Mouse (Mus musculus) limb, embryonic 11.5 days (tissue): ENCODE measurements around the gene Gm11111. TPM values are rescaled to one million over a fixed set of nuclear protein-coding genes. Genes with fewer than 3 reads are reported as not detected.
"Not testable (repeated sequence)": the region's sequence is repeated elsewhere in the genome, so short reads cannot be mapped to it uniquely, and the experiment has no call there.

Experiments
- ATAC-seq: fragments of 200-750 bp; cut with Nextera tagmentation; 2 replicates; pipeline ENCODE4 v1.8.0; 2017; ENCODE audit warnings: low read depth; ENCODE audit not compliant: insufficient number of reproducible peaks, low FRiP score, low TSS enrichment
- DNase-seq: peaks from one replicate; pipeline ENCODE4 v3.0.0-alpha.2; 2015; ENCODE audit warnings: low spot score
- H3K27ac ChIP-seq: fragments of 300-500 bp; sonication (generic); replicated peaks from 2 replicates; pipeline ENCODE4 v1.5.1; 2014; ENCODE audit warnings: low read depth, mild to moderate bottlenecking, low read length
- H3K27me3 ChIP-seq: fragments of 300-500 bp; sonication (generic); 2 replicates; pipeline ENCODE4 v1.6.1; 2014; ENCODE audit warnings: mild to moderate bottlenecking, low read length, mixed read lengths; ENCODE audit not compliant: control insufficient read depth, insufficient read depth
- H3K36me3 ChIP-seq: fragments of 300-500 bp; sonication (generic); 2 replicates; pipeline ENCODE4 v1.6.1; 2014; ENCODE audit warnings: mild to moderate bottlenecking, low read length, moderate library complexity, mixed read lengths; ENCODE audit not compliant: control insufficient read depth, insufficient read depth
- H3K4me1 ChIP-seq: fragments of 300-500 bp; sonication (generic); 2 replicates; pipeline ENCODE4 v1.6.1; 2014; ENCODE audit warnings: low read length, mixed read lengths; ENCODE audit not compliant: control insufficient read depth, insufficient read depth
- H3K4me2 ChIP-seq: fragments of 300-500 bp; sonication (generic); 2 replicates; pipeline ENCODE4 v1.6.1; 2014; ENCODE audit warnings: low read depth, mild to moderate bottlenecking, moderate library complexity; ENCODE audit not compliant: severe bottlenecking
- H3K4me3 ChIP-seq: fragments of 300-500 bp; sonication (generic); 2 replicates; pipeline ENCODE4 v1.5.1; 2014; ENCODE audit warnings: low read depth, low read length
- H3K9ac ChIP-seq: fragments of 300-500 bp; sonication (generic); 2 replicates; pipeline ENCODE4 v1.6.1; 2014; ENCODE audit warnings: mild to moderate bottlenecking, low read length
- H3K9me3 ChIP-seq: fragments of 300-500 bp; sonication (generic); 2 replicates; pipeline ENCODE4 v1.6.1; 2016; ENCODE audit warnings: low read length; ENCODE audit not compliant: control insufficient read depth
- WGBS: fragments of 180-500 bp; shearing (Covaris S2); extraction: QIAGEN DNeasy Blood & Tissue Kit; methylation state at CpG from one replicate; pipeline ENCODE4 v1.1.7; 2014; 5-methylcytosine and 5-hydroxymethylcytosine counted together
- polyA plus RNA-seq: library from polyadenylated mRNA; unstranded; fragments of >200 nt; fragmentation: Nextera tagmentation; extraction: Ambion mirVana; gene quantifications from 2 replicates; pipeline ENCODE4 v1.2.1, GENCODE M21; 2014

Gene Gm11111
- polyA plus RNA-seq, 1 experiment from 2014 or later, result not detected

DNA sequence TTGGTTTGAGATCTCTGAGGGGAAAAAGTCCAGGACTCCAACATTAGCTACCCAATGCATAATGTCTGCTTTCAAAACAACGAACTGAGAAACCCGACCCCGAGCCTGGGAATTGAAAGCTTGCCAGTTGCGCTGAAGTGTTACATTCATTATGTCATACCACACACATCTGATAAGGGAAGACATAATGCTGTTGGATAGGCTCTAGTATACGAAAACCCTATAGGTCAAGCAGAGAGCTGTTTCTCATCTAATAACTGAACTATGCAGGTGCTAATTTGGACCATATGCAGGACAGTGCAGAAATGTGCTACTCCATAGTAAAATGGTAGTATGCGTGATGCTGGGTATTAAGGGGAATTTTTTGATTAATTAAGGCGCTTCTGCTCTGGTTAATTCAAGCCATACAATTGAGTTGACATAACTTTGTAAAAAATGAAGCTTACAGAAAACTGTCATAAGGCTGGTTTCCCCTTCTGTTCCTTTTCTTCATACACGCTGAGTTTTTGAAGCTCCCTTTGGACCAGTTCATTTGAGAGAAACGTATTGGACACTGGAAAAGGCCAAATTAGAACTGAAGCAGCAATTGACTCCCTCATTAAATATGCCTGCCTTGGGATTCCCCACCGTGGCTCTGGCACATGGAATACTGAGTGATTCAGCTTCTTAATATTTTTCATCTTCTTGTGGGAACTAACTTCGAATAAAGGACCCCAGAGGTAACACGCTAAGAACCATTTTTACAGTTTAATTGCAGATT is 22.4 kb downstream of the Gm11111 start:
- 36% methylated on average over 12 of the region's 12 CpGs for WGBS
- H3K4me2 ChIP-seq, result no peak overlapping the region
- H3K9ac ChIP-seq, result no peak overlapping the region
- DNase-seq (peak; percentile 64), ATAC-seq (peak; percentile 84; the same call in 1 of the 2 replicates)
- no peaks in the 10 kb centered on the region for H3K9me3 ChIP-seq
- H3K4me1 ChIP-seq, result no peaks in the 10 kb centered on the region
- no peaks in the 10 kb centered on the region for H3K27me3 ChIP-seq
- H3K27ac ChIP-seq, result no peak overlapping the region
- H3K4me3 ChIP-seq, result no peak overlapping the region
- H3K36me3 ChIP-seq, result no peaks in the 10 kb centered on the region

DNA sequence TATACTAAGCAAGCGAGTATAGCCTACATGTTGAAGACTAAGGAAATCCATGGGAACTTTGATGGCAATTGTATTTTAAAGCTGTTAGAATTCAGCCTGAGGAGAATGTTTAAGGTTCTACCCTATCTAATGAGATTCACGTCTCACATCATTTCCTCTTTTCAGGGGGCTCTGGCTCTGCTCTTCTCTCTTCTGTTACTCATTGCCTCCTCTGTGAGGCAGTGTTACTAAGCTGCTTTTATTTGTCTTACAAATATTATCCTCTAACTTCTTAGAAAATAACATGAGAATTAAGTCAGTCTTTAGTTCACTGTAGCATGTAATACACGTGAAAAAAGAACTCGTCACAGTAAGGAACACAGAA is 23.0 kb downstream of the Gm11111 start:
- no peak overlapping the region for H3K4me3 ChIP-seq
- no peak overlapping the region for H3K27ac ChIP-seq
- DNase-seq (no peak), ATAC-seq (no peak)
- no peaks in the 10 kb centered on the region for H3K9me3 ChIP-seq
- H3K4me1 ChIP-seq, result no peaks in the 10 kb centered on the region
- H3K36me3 ChIP-seq, result no peaks in the 10 kb centered on the region
- H3K9ac ChIP-seq, result no peak overlapping the region
- 73% methylated on average over 4 of the region's 4 CpGs for WGBS
- H3K4me2 ChIP-seq, result no peak overlapping the region
- H3K27me3 ChIP-seq, result no peaks in the 10 kb centered on the region

DNA sequence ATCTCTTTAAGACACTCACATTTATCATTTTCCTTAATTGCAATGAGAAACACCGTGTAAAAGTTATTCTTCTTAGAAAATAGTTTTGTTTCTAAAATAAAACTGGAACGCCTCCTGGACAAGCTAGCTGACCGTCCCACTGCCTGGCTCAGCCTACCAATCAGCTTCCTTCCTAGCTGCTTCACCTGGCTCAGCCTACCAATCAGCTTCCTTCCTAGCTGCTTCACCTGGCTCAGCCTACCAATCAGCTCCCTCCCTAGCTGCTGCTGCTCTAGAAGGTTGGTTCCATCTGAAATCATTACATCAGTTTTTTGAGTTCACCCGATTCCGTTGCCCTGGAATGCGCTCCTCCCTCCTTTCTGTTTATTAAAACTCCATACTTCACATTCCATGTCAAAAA is 24.0 kb downstream of the Gm11111 start:
- DNase-seq, H3K4me1 ChIP-seq, H3K27ac ChIP-seq, H3K27me3 ChIP-seq, H3K36me3 ChIP-seq, H3K9me3 ChIP-seq, H3K4me2 ChIP-seq, ATAC-seq, H3K4me3 ChIP-seq, H3K9ac ChIP-seq: not testable (repeated sequence)
- WGBS, result 88% methylated on average over 6 of the region's 6 CpGs

DNA sequence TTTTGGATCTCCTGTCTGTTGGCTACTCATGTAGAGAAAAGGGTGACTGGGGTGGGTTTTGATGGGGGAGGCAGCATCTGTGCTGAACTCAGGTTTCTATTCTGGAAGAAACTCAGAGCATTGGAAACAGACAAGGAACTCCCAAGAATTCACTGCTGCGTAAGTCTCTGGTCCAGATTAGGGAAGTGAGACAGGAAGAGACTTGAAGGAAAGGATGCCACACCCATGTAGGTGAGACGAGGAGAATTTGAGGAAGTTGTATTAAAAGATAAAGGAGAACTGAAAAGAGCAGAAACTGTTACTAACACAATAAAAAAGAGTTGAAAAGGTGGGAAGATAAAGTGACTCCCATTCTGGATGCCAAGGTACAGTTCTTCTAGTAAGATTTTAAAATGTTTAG is 25.9 kb downstream of the Gm11111 start:
- Histone ChIP-seq H3K27me3 (no peaks in the 10 kb centered on the region), H3K4me2 (no peak overlapping the region), H3K27ac (no peak overlapping the region), H3K9me3 (no peaks in the 10 kb centered on the region), H3K36me3 (no peaks in the 10 kb centered on the region), H3K4me3 (no peak overlapping the region), H3K4me1 (no peaks in the 10 kb centered on the region), H3K9ac (no peak overlapping the region)
- ATAC-seq (no peak), DNase-seq (no peak)
- WGBS, result 74% methylated on average over 2 of the region's 2 CpGs

DNA sequence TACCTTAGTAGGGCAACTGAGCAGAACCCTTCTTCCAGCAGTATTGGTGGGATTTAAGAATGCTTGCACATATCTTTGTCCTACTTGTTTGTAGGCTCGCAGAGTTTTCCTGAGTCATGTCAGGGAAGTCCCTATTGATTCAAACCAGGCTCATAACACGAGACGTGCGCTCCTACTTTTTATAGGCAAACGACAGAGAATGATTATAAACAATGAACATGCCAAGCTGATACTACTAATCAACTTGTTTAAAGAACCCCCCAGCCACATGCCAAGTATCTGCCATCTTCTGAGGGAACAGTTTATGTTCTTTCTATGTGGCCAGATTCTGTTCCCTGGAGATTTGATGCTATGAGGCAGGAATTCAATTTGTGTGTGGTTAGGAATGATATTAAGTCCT is 28.3 kb downstream of the Gm11111 start:
- no peak for DNase-seq

DNA sequence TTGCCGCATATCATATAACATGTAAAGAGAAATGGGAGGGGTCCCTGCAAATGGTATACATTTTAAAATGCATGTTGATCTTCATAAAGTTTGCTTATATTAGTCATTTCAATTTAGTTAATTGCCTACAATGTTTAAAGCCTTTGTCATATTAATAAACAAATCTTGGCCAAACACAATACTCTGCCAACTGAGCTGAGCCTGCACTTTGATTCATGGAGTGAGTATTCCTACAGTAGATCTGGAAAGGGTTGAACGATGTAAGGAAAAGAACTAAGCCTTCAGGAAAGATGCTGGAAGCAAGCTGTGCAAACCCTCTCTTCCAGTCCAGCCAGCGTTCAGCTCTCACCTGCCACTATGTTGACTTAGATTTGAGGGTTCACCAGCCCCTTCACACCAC is 29.6 kb downstream of the Gm11111 start:
- Histone ChIP-seq H3K27me3 (no peaks in the 10 kb centered on the region), H3K4me1 (no peaks in the 10 kb centered on the region), H3K4me3 (no peak overlapping the region), H3K9ac (no peak overlapping the region), H3K4me2 (no peak overlapping the region), H3K9me3 (no peaks in the 10 kb centered on the region), H3K36me3 (no peaks in the 10 kb centered on the region), H3K27ac (no peak overlapping the region)
- ATAC-seq (no peak), DNase-seq (no peak)
- 93% methylated on average over 3 of the region's 3 CpGs for WGBS

More for the DNA sequence above, 28.3 kb downstream of the Gm11111 start:
- 62% methylated on average over 5 of the region's 5 CpGs for WGBS
- no peak overlapping the region for H3K27ac ChIP-seq
- H3K9ac ChIP-seq, result no peak overlapping the region
- no peaks in the 10 kb centered on the region for H3K36me3 ChIP-seq
- ATAC-seq, result no peak
- no peaks in the 10 kb centered on the region for H3K27me3 ChIP-seq
- no peaks in the 10 kb centered on the region for H3K4me1 ChIP-seq
- H3K9me3 ChIP-seq, result no peaks in the 10 kb centered on the region
- H3K4me3 ChIP-seq, result no peak overlapping the region
- no peak overlapping the region for H3K4me2 ChIP-seq

DNA sequence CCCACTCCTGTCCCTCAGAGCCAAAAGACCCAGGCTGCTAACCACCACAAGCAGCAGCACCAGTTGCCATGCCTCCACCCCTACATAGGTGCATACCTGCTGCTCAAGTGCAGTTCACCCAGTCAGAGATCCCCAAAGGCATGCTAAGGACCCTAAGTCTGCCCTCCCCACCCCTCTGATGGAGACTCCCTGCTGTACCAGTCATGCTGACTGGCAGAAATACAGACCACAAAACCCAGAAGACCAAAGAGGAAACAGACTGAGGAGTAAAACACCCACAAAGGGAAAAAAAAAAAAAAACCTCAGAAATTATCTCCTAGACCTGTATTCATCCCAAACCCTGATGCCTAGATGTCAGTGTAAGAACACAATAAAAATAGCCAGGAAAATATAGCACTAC is 33.4 kb downstream of the Gm11111 start:
- H3K36me3 ChIP-seq, result no peaks in the 10 kb centered on the region
- no peaks in the 10 kb centered on the region for H3K4me1 ChIP-seq
- H3K9me3 ChIP-seq, result no peaks in the 10 kb centered on the region
- H3K9ac ChIP-seq, result no peak overlapping the region
- no peak overlapping the region for H3K4me3 ChIP-seq
- H3K4me2 ChIP-seq, result no peak overlapping the region
- H3K27me3 ChIP-seq, result no peaks in the 10 kb centered on the region
- no peak for DNase-seq
- H3K27ac ChIP-seq, result no peak overlapping the region
- no peak for ATAC-seq
